Mouse (Mus musculus) retina, adult 2 months (tissue): Measurements from ENCODE around the gene Dgkz.

Experiments used
- DNase-seq: peaks from one replicate; pipeline ENCODE4 v3.0.0-alpha.2; 2012; ENCODE audit warnings: low read depth, low spot score

Dgkz gene

DNA sequence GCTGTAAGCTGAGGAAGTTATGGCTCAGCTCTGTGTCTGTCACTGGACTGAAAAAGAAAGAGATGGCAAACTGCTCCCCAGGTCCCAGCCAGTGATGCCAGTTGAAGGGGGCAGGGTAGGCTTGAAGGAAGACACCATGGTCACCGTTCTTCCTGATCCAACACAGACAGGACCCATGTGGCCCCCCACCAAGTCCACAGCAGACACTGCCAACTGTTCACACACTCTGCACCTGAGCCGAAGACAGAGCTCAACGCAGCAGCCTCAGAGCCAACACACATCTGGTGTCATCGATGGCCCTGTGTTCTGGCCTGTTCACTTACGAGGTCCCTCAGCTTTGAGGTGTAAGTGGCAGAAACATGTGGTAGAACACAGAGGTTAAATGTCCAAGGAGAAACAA lies 15.2 kb downstream of the Dgkz start:
- DNase-seq, result no peak

DNA sequence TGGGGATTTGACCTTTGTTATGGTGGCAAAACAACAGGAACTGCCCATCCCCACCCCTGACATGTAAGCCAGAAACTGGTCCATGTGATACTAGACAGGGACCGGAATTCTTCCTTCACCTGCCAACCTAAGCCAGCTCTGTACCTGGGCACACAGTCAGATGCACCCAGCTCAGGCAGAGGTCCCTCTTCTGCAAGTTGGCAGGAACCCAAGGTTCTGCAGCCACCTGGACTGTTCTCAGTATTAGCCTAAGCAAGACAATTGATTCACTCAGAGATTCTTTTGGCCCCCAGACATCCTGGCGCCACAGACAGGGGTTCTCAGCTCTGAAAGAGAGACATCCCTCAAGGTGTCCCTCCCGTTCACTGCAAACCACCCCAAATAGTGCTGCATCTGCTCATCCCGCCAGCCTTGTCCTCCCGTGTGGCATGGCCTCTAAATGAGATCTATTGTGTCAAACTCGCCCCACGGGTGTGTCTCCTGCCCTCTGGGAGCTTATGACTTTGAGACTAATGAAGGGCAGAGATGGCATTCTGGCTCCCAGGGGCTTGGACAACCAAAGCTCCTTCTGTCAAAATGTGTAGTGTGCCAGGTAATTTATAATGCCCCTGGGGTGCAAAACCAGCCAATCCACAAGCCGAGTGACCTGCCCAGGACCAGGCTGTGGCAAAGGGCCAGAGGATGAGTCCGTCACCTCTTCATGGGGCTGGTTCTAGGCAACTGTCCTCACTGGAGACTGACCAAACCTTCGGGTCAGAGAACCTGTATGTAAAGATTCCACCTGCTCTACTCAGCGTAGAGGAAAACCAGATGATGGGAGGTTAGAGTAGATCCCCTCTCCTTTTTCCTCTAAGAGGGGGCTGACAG lies 15.9 kb downstream of the Dgkz start:
- no peak for DNase-seq

DNA sequence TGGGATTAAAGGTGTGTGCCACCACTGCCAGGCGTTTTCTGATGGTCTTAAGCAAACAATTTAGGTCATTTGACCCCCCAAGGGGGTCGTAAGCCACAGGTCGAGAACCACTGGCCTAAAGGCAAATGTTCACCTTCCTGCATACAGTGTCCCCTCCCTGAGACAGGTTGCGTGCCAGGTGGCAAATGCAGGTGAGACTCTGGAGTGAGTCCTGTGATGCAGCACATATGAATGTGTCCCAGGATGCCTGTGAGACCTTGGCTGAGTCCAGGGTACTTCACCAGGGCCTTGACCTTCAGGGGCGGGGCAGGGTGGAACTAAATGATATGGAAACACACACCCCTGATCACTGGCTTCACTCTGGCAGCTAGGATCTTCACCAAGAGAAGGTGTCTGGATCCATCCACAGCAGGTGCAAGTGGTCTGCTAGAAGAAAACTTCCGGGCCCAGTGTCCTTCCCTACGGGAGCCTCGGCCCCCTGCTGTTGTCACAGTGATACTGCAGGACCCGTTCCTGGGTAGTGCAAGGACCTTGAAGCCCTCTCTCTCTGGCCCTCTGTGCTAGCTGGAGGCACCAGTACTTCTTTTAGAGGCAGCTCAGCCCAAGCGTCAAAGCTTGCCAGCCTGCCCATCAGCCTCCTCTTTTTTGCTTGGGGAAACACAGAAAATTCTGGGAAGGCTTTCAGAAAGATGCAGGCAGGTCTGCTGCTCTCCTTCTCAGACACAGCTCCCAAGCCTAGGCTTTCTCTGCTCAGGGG lies 16.8 kb downstream of the Dgkz start:
- no peak for DNase-seq

DNA sequence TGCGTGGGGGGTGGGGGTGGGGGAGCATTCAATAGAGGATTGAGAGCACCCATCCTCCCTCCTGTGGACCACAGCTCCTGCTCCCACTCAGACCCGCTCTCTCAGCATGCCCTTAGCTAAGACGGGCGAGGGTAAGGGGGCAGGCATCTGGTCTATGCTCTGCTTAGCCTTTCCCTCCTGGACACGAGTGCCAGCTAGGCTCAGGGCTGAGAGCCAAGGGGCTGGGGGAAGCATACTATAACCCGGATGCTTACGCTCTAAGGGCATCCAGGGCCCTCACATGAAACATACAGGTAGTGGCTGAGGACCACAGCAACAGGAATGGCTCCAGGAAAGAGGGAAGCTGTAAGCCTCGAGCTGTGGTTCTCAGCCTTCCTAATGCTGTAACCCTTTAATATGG lies 17.6 kb downstream of the Dgkz start:
- DNase-seq, result no peak

DNA sequence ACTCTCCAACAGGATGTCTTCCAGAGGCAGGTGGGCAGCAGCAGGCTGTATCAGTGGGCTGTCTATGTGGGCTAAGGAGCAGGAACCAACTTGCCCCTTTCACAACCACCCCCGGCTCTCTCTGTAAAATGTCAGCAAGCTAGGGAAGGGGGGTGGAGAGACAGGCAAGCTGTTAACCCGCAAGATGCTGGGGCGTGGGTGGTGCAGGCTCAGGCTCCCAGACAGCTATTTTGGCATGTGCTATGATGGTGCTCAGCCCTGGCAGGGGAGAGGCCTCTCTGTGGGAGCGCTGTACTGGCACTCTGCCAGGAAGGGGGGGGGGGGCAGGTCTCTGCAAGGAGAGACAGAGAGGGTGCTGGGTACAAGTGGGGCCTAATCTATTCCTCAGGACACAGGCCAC lies 18.6 kb downstream of the Dgkz start:
- DNase-seq, result no peak

DNA sequence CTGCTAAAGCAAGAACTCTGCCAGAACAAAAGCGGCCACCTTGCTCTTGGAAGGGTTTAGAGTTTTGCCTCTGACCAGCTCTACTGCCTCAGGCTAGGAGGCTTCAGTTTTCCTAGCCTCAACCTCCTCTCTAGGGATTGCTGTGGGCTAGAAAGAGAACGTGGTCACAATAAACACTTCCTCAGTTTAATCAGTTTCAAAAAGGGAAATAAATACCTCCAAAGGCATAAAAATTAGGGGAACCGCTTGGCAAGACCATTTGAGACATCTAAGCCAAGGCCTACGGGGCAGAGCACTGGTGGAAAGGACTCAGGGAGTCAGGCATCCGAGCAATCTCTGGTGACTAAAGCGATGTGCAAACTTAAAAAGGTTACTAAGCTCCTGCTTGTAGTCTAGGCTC lies 19.8 kb downstream of the Dgkz start:
- DNase-seq, result no peak

DNA sequence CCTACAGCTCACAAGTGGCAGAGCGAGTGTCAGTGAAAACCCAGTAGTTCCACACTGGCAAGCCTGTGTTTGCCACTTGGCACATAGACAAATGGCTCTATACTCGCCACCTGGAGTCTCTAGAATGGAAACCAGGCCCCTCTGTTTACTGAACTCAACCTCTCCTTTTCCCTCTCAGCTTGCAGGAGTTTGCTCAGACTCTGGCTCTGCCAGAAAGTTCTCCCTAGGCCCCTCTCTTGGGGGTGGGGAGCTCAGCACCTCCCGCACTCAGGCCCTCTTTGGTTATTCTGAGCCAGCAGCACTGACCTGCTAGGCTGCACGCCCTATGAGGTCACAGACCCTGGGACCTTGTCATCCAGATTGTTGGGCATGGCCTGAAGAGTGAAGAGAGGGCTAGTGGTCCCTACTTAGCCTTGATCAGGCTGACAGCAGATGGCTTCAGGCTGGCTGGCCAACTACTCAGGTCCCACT lies 20.5 kb downstream of the Dgkz start:
- no peak for DNase-seq

DNA sequence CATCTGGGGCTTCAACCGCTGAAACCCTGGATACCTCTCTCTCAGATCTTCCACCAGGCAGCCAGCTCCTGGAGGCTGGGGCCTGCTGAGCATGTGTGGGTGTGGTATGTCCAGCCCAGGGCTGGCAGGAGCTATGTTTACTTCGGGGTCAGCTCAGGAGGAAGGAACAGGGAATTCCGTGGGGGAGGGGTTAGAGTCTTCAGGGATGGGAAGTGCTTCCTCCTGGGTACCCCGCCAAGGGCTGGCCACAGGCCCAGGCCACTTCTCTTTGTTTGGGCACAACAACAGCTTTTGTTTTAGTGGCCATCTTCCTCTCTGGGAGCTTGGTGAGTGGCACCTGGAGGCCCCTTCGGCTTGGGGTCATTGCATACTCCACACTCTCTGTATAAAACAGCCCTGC lies 21.8 kb downstream of the Dgkz start:
- no peak for DNase-seq

DNA sequence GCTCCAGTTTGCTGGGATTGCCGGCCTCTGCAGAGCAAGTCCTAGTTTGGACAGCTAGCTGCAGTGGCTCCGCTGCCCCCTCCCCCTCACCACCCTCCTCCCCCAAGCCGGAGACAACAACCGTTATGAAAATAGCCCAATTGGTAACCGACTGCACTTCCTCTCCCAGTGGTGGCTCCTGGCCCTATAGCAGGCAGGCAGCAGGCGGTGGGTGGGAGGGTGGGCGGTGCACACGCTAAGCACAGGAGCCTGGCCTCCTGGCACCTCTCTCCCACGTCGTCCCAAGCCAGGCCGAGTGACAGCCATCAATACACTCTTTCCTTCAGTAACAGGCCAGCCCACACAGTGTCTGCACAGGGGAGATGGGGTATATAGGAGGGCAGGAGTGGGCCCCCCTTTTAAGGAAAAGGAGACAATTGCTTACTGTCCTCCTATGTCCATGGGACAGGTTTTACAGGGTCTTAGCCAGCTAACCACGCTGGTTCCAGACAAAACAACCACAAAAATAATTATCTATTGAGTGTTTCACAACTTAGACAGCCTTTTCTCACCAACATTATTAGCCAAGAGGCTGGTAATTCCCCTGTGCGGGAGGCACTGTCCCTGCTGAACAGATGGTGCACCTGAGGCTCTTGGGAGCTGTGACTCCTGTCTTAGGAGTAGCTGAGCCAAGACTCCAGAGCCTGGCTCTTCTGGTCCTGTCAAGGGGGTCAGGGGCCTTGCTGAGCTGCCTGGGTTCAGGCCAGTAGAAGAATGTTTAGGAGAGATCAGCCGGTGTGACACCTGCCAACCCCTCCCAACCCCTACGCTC lies 25.2 kb downstream of the Dgkz start:
- DNase-seq, result no peak

DNA sequence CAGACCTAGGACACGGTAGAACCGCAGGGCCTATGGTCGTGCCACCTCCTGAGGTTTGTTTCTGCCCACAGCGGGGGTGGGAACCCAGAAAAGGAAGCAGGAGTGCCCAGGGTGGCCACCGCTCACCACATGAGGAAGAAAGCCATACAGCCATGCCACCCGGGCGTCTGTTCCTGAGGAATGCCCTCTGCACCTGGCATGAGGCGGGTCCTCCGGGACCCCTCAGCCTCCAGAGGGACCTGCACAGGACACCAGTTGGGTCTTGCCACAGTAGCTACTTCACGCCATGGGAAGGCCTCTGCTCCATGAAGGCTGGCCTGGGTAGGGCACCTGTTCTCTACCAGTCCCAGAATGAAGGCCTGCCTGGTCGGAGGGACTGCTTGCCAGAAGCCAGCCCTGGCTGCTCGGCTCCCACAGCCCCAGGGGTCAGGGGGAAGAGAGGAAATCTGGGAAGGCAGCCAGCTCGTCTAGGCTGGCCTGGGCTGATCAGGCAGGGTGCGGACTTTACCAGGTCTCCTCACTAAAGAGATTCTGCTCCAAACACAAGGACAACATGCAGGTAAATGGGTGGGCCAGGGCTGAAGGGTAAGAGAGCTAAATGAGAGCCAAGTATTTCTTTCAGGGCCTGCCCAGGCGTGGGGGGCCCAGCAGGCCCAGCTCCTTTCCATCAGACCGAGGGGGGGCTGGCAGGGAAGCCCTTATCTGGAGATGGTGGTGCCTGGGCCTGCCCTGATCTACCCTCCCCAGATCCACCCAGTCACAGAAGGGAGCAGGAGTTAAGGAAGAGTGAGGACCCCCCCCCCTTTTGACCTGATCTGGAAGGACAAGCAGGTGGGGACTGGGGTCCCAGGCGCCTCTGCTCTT lies 26.0 kb downstream of the Dgkz start:
- DNase-seq, result no peak

DNA sequence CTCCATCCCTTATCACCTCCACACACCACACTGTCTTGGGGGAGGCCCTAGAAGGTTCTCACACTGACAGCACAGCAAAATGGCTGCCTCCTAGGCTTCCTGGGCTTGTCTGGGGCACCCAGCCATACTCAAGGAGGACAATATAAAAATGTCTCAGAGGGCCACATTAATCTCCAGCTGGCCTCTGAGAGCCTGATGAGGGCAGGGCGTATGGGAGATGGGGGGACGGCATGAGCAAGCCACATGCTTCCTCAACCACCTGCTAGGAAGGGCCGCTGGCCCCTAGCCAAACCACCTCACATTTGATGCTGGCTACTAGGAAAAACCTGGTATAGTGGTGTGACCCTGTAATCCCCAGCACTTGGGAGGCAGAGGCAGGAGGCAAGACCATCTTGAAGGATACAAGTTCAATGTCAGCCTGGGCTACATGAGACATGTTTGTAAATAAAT lies 26.8 kb downstream of the Dgkz start:
- no peak for DNase-seq

DNA sequence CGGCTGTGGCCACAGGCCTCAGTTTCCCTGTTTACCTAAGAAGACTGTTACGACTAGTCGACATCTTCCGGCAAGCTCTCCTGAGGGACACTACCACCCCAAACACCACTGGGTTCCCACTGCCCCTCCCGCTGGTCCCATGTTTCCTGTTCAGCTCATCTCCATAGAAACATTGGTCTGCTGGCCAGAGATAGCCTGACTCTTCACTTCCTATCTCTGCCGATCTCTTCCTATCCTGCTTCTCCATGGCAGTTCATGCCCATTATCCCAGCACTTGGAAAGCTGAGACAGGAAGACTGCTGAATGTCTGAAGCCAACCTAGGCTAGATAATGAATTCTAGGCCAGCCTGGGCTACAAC lies 27.5 kb downstream of the Dgkz start:
- DNase-seq, result no peak

DNA sequence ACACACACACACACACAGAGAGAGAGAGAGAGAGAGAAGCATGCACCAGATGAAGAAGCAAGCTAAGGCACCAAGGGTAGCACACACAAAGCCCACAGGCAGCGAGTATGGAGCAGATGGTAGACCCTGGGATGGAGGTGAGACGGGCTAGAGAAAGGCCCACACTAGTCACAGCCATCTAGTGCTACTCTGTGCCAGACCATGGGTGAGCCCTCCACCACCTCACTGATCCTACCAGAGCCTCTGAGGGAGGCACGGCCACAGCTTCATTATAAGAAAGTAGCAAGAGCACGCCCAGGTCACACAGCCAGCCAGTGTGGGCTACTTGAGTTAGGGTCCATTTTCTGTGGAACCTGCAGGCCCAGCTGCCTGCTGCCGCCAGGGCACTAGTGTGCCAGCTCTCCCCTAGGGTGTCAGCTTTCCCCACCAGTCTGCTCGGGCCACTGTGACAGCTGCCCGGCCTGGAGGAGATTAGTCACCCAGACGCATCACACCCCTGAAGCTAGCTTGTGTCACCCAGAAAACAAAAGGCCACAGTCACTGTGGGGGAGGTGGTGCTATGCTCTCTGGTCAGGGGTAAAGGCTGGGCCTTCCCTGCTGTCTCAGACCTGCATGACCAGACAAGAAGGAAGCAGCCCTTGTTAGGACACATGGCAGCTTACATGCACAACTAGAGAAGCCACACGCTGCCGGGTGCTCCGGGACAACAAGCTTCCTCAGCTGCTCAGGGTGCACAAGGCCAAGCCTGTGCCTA lies 28.1 kb downstream of the Dgkz start:
- no peak for DNase-seq

DNA sequence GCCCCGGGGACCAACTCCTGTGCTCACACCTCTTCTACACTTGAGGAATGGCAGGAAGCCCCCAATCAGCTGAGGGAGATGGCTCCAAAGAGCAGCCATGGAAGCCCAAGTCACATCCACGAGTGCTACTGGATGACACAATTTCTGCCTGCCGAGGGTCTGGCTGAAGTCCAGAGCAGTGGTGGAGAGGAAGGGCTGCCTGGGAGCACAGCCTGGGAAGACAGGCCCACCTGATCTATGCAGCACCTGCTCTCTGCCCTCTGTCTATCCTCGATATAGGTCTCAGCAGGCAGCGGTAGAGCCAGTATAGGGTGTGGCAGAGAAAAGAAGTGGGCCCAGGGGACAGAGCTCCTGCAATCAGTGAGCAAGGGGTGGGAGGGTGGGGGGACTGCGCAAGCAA lies 28.8 kb downstream of the Dgkz start:
- DNase-seq, result no peak

DNA sequence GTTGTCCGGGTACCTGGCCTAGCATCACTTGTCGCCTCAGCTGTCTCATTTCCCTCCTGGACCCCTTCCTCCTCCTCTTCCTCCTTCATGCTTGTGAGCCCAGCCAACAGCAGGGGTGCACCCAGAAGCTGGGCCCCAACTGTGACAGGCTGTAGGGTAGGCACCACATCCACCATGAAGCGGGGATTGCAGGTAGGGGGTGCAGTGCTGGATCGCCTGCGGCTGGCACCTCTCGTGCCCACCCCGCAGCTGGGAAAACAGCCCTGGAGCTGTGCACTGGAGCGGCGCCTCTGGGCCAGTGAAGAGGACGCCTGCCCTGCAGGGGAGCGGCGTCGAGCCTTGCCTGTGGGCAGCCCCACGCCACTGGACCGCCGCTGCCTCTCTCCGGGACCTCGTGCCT lies 30.2 kb downstream of the Dgkz start, which contains the start of gene Gm9821:
Gene Gm9821, plus strand, starts transcription at position 221 of the 400 bp plus-strand sequence.
- no peak for DNase-seq

DNA sequence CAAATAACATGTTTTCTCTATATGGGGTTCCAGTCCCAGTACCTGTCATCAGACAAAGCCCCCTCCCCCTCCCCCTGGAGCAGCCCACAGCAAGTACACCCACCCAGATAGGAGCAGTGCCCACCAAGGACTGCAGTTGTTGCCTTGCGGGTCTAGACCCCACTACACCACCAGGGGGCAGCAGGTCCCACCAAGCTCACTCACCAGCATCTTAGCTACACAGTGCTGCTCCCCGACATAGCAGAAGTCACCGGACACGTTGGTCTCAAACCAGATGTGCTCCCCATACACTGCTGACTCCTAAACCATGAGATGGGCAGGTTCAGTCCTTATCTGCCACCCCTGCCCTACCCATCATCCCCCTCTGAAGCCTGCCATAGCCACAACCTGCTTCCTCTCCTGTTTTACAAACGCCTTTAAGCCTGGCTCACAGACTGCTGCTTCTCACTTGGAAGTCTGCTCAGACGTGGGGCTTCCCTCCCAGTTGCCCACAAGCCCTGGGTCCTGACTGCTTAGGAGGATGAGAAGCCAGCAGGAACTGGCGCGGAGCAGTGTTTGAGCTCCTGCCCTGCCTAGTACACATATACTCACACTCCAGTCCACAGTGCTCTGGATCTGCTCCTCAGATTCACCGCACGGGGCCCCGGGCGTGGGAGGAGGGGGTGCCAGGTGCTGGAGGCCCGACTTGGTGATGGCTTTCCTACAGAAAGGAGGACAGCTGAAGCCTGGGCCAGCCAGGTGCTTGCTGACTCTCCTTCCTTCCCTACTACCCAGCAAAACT lies 31.3 kb downstream of the Dgkz start:
- DNase-seq, result no peak

DNA sequence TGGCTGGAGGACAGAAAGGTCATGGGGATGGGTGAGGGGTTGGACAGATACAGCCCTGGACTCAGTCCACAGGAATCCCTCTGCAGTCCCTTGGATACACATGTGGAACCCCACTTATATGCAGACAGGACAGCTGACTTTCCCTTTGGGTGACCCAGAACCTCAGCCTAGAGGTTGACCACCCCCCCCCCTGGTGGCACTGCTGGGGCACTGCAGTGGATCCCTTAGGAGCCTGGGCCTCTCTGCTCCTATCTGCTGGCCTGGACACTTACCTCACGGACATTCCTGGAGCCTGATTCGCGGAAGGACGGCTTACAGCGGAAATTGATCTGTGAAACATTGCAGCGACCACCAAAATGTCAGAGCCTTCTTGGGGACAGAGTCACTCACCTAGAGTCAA lies 33.3 kb downstream of the Dgkz start:
- DNase-seq, result no peak

DNA sequence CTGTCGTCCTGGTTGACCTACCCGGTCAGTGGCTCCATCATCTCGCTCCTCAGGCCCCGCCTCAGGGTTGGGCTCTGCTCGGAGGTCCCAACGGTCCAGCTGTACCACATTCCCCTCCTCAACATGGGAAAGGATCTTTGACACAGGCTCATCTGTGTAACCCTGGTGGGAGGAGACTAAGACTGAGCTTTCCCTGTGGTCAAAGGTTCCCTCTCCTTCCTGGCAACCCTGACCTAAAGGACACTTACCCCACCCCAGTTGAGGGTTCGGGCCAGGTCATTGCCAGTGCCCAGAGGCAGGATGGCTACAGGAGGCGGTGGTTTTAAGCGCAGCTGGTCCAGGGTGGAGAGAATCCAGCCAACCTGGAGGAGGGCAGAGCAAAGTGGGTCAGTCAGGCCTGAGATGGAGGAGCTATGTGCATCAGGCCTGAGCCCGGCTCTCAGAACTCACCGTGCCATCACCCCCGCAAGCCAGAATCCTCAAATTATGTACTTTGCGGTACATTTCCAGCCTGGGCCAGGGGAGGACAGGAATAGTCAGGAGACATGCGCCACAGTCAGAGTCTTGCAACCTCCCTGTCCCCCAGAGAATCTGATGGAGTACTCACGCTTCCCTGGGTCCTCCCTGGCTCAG lies 36.2 kb downstream of the Dgkz start:
- DNase-seq, result no peak

DNA sequence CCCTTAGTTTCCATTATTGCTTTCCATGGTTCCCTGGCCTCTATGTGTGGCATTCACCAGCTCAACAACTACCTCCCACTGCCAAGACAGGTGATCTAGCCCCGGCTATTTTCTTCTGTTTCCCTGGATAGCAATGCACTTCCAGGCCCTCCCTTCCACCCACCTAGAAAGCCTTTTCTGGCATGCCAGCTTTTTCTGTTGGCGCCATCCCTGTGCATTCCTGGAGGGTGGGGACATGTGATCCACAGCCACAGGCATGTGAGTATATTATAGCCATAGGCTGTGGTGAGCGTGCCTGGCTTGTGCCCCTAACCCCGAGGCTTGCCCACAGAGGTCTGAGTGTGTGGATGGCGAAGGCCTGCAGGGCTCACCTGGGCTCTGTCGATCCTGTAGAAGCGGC lies 39.5 kb downstream of the Dgkz start:
- no peak for DNase-seq
